Mouse (Mus musculus) embryonic stem cell, embryonic (primary cell): ENCODE results near the gene Gpc2.

Experiments
- CTCF ChIA-PET, 4 experiments: fragments of 300-600 bp in 2 of 4; fragments of 350-600 bp in 2 of 4; sonication (Branson Sonifier 250); formaldehyde crosslinking; loops; one replicate each; lab custom pipeline; 2022; ENCODE audit warnings: inconsistent platforms in 2 of 4; lab: Charles Lee
- POLR2A ChIA-PET, 4 experiments: fragments of 300-600 bp in 2 of 4; fragments of 350-600 bp in 2 of 4; sonication (Branson Sonifier 250); formaldehyde crosslinking; loops; one replicate each; lab custom pipeline; 2022; ENCODE audit warnings: antibody characterized with exemption in 4 of 4, inconsistent platforms in 1 of 4; lab: Charles Lee

Gene Gpc2

DNA sequence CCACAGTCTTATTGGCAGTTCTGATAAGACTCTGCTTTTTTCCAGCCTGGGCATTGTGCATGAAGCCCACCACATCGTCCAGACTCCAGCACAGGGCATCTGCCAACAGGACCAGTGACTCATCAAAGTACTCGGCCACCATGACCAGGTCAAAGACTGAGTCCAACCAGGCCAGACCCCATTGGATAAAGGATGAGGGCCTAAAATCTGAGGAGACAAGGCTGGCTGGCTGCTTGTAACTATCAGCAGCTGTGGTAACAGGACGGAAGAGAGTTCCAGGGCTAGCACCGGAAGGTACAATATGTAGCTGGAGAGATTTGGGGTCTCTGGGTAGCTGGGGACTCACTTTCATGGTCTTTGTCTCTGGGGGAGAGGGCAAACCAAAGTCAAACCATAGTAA, 14.1 kb downstream of the Gpc2 start:
- CTCF ChIA-PET: no interaction called here

DNA sequence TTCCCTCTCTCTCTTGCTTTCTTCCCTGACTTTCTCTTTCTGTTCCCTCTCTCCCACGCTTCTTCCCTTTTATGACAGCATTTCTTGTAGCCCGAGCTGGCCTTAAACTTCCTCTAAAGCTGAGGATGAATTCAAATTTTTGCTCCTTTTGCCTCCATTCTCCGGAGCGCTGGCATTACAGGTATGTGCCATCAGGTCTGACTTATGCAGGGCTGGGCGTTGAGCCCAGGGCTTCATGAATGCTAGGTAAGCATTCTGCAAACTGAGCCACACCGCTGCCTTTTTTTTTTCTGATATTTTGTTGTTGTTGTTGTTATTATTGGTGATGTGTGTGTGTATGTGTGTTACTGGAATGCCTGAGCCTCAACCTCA, 15.6 kb downstream of the Gpc2 start:
- POLR2A ChIA-PET: interaction anchor here in 3 of 4 experiments (1.0 to 4.5 kb wide), 7 partner anchors 8 to 16 kb away, joined by 4 to 37 read pairs (median 6); partner anchors contain the start of genes Gpc2 (in 2 of the 3), Lamtor4 (in 2 of the 3), Stag3 (in 2 of the 3) and Gal3st4 (in 1 of the 3)
- CTCF ChIA-PET: interaction anchor here in 1 of 4 experiments (1.2 to 1.7 kb wide), 2 partner anchors 8 to 36 kb away, joined by 3 to 4 read pairs; partner anchors contain the start of gene Gal3st4

More for the DNA sequence above, 14.1 kb downstream of the Gpc2 start:
- POLR2A ChIA-PET: interaction anchor here in 3 of 4 experiments (0.8 to 4.5 kb wide), 6 partner anchors 9 to 14 kb away, joined by 4 to 37 read pairs (median 4); partner anchors contain the start of genes Gm43720 (in 1 of the 3), Gpc2 (in 1 of the 3) and Lamtor4 (in 1 of the 3)

DNA sequence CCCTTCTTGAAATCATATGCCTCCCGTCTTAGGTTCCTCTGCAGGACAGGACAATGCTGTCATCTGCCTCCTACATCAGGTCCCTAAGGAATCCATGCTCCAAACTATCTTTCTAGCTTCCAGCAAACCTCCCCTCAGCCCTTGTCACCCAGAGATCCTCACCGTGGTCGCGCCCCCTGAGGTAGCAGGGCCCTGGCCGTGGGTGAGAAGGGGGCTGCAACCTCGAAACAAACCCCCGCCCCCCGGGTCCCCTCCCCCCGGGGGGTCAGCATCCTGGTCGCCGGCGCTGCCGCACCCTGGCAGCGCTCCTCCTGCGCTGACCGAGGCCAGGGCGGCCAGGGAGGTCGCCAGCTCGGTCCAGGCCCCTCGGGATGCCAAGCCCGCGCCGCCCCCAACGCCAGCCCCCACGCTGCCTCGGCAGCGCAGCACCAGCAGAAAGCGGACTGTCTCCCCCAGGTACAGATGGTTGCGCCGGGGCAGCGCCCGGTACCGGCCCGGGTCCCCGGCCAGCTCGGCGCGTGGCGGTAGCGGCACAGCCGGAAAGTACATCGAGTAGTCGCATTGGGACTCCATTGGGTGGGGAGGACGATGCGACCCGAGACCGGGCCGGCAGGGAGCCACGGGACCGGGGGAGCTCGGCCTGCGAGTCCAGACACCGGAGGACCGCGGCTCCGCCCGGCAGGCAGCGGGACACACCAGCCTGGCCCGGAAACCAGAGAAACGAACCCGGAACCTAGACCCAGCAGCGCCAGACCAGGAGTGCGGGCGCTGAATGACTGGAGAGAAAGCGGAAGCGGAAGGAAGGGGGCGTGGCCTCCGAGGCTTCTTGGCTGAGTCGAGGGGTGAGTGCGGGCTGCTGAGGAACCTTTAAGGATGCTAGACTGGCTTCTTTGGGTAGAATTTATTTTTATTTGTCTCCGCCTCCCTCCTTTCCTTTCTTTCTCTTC, 16.3 kb downstream of the Gpc2 start, which contains the start of gene BC037034:
Gene BC037034 (minus strand): TSS at position 774 of the 947 bp plus-strand sequence.
- ChIA-PET CTCF (interaction anchor here in 2 of 4 experiments (0.6 to 1.7 kb wide), 3 partner anchors 9 to 913 kb away, joined by 3 to 4 read pairs (median 3); partner anchors contain the start of gene Gal3st4 (in 1 of the 2)), POLR2A (interaction anchor here (0.7 to 4.5 kb wide), 13 partner anchors 8 to 76 kb away, joined by 3 to 37 read pairs (median 6); partner anchors contain the start of genes Gpc2 (in 3 of the 4), Stag3 (in 3 of the 4), Gm43720 (in 2 of the 4) and Lamtor4 (in 2 of the 4))

DNA sequence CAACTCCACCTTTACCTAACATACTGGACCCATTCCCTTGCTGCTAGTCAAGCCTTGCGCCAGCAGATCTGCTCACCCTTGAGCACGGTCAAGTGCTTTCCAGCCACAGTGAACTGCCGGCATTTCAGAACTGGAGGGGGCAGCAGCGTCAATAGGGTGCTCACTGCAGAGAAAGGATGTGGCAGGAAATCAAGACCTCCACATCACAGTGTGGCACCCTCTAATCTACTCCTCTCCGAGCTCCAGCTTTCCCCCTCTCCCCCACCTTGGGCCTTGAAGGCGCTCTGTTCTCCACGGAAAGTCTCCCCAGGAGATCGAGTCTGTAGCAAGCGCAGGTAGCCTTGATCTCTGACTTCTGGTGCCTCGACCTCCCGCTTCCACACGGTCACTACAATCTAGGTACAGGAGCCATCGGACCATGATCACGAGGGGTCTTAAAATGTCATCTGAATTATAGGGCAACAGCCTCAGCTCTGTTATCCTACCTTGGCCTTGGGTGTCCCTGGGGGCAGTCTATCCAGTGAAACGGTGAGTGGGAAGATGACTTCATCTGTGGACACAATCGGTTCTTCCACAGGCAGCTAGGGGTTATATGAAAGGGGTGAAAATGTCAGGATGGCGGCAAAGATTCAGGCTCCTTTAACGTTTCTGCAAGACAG, 17.1 kb downstream of the Gpc2 start:
- POLR2A ChIA-PET: interaction anchor here in 3 of 4 experiments (0.6 to 4.5 kb wide), 12 partner anchors 8 to 295 kb away, joined by 3 to 37 read pairs (median 6); partner anchors contain the start of genes Gpc2 (in 2 of the 3), Lamtor4 (in 2 of the 3), Stag3 (in 2 of the 3) and Cnpy4 (in 1 of the 3)
- CTCF ChIA-PET: interaction anchor here in 2 of 4 experiments (0.6 to 1.7 kb wide), 3 partner anchors 10 to 912 kb away, joined by 3 to 4 read pairs (median 3); partner anchors contain the start of gene Gal3st4 (in 1 of the 2)

DNA sequence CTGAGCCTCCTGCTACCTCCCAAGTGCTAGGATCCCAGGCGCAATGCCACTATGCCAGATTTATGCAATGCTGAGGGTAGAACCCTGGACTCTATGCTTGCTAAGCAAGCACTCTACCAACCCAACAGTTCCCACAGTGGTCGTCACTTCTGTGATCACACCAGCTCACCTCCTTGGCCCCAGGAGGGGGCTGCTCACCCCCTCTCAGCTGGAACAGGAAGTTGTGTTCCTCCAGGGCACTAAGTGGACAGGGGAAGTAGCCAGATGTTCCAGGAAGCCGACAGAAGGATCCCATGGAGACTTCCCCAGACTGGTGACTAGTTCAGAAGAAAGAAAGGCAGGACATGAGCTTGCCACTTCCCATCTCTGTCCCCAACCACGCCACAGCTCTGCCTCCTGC, 17.8 kb downstream of the Gpc2 start:
- CTCF ChIA-PET: no interaction called here
- POLR2A ChIA-PET: interaction anchor here in 2 of 4 experiments (1.0 to 1.9 kb wide), 3 partner anchors 14 to 18 kb away, joined by 4 to 6 read pairs (median 6); partner anchors contain the start of genes Gm43720 (in 1 of the 2), Gpc2 (in 1 of the 2) and Stag3 (in 1 of the 2)

DNA sequence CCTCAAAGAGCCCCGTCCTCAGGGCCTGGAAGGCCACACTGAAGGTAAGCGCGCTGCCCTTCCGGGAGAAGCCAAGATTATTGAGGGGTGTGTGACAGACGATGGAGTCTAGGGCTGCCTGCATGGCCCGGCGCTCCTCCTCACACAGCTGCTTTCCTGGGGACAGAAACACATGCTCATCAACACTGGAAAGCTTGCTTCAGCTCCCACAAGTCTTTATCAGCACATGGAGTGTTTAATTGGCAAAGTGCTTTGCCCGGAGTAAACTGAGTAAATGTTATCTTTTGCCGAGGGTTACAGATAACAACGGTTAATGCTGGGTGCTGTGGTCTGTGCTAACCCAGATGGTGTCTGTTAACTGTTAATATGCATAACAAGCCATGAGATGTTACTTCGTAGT, 19.0 kb downstream of the Gpc2 start:
- POLR2A ChIA-PET: interaction anchor here in 1 of 4 experiments (1.2 kb wide), 1 partner anchor 9 kb away, joined by 4 read pairs; no protein-coding TSS in a partner anchor
- CTCF ChIA-PET: no interaction called here

DNA sequence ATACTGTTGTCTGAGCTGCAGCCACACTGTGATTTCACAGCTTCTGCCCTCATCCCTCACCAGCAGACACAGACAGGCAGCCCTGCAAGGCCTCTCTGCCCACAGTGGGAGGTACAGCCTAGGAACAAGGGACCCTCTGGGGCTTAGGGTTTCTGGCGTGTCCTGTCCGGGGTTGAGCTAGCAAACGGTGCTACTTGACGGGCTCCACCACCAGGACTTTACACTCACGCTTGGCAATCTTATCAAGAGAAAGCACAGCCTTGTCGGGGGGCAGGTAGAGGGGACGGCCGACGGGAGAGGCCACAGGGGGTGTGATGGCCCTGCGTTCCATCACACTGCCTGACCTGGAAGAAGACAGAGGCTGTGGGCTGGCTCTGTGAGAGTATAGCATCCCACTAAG, 19.8 kb downstream of the Gpc2 start:
- ChIA-PET POLR2A (interaction anchor here in 1 of 4 experiments (0.6 kb wide), 1 partner anchor 1553 kb away, joined by 3 read pairs; no protein-coding TSS in a partner anchor), CTCF (interaction anchor here in 1 of 4 experiments (0.6 kb wide), 1 partner anchor 1365 kb away, joined by 4 read pairs; no protein-coding TSS in a partner anchor)

DNA sequence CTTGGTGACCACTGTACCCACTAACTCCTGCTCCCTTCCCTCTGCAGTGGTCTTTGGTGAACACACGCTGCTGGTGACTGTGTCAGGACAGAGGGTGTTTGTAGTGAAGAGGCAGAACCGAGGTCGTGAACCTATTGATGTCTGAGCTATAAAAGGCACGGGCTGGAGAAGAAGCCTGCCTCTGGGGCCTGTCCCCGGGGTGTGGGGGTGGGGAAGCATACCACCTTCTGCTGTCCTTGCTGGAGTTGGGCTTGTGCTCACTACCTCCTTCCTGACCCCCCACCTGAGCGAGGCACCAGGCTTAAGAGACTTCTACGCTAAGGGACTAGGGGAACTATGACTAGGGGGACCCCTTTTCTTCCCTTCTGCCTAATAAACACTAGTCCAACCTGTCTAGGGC, 20.8 kb downstream of the Gpc2 start:
- ChIA-PET CTCF (interaction anchor here in 1 of 4 experiments (0.7 kb wide), 1 partner anchor 705 kb away, joined by 8 read pairs; the partner anchor contains the start of gene Actl6b), POLR2A (interaction anchor here in 2 of 4 experiments (0.5 to 0.7 kb wide), 3 partner anchors 22 to 330 kb away, joined by 3 to 7 read pairs (median 4); no protein-coding TSS in a partner anchor)

DNA sequence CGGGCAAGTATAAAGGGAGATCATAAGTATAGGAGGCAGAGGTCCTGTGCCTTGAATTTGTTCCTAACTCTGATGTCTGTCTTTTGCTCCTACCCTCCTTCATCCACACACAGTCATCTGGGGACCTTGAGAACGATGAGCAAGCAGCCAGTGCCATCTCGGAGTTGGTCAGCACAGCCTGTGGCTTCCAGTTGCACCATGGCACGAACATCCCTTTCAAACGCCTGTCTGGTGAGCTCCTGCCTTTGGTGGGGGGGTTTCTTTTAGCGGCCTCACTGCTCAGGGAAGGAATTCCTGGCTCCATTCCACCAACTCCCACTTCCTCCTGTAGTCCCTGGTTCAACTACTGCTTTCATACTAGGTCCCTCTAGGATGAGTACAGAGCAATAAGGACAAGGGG, 21.3 kb downstream of the Gpc2 start:
- POLR2A ChIA-PET: interaction anchor here in 2 of 4 experiments (0.7 kb wide), 2 partner anchors 22 to 170 kb away, joined by 3 to 7 read pairs; no protein-coding TSS in a partner anchor
- CTCF ChIA-PET: interaction anchor here in 1 of 4 experiments (0.7 kb wide), 1 partner anchor 705 kb away, joined by 8 read pairs; the partner anchor contains the start of gene Actl6b

DNA sequence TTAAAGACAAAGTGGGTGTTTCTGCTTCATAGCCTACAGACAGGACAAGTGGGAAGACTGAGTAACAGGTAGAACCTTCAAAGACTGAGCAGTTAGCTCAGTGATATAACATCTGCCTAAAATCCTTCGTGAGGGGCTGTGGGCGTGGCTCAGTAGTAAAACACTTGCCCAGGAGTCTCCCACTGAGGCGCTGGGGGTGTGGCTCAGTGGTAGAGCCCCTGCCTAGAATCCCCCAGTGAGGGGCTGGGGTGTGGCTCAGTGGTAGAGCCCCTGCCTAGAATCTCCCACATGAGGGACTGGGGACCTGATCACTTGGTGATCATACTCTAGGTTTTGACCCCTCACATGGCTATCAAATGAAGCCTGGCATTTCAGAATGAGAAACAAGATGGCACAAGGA, 21.7 kb downstream of the Gpc2 start:
- POLR2A ChIA-PET: interaction anchor here in 1 of 4 experiments (0.7 kb wide), 1 partner anchor 170 kb away, joined by 3 read pairs; no protein-coding TSS in a partner anchor
- CTCF ChIA-PET: no interaction called here

DNA sequence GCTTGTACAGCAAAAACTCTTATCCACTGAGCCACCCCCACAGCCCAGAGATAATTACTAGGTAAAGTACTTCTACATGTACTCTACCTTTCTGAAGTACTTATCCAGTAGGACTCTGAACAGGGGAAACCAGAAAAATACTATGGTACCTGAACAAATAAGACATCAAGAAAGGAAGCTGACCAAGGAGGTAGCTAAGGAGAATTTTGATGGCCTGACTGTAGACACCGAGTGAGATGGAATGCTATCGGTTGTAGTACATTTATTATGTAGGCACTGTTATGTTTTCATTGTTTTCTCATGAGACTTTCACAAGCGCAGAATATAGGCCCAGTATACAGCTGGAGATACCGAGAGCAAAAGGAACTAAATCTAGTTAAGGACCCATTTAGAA, 22.2 kb downstream of the Gpc2 start:
- POLR2A ChIA-PET: no interaction called here
- CTCF ChIA-PET: interaction anchor here in 1 of 4 experiments (0.6 kb wide), 1 partner anchor 58 kb away, joined by 3 read pairs; no protein-coding TSS in a partner anchor

DNA sequence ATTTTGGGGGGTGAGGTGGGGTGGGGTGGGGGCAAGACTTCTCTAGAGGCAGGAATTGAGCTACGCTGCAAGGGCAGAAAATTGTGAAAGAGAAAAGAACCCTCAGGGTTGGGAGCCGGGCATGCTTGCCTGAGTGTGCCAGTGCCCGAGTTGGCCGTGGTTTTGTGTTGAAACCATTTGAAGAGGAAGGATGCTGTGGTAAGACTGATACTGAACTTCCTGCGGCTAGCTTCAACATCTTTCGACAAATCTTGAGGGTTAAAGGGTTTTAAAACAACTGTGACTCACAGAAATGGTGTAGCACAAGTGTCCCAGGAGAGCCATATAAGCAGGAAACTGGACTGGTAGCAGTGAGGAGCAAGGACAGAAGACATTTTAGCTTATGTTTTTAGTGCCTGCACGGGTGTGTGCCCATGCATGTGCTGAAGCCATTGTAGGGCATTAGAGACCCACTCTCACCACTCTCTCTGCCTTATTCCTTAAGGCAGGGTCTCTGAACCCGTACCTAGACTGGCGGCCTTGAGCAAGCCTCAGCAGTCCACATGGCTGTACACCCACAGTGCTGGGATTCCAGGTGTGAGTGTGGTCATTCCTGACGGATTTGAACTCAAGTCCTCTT, 22.7 kb downstream of the Gpc2 start:
- POLR2A ChIA-PET: interaction anchor here in 2 of 4 experiments (1.0 to 2.9 kb wide), 7 partner anchors 8 to 184 kb away, joined by 3 to 22 read pairs (median 5); partner anchors contain the start of genes Cnpy4 (in 1 of the 2), Taf6 (in 1 of the 2) and Zfp157 (in 1 of the 2)

DNA sequence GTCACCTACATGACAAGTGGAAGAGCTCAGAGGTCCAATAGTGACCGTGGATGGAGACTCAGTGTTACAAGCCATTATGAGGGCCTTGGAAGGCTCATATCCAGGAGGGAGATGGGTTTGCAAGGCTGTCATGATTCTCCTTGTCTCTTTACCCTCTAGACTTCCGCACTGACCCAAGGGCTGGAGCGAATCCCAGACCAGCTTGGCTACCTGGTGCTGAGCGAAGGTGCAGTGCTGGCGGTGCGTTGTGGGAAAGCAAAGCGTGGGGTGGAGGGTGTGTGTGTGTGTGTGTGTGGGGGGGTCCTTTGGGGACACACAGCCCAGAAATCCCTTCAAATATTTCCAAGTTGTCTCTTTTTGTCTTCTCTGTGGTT, 23.7 kb downstream of the Gpc2 start:
- CTCF ChIA-PET: no interaction called here
- POLR2A ChIA-PET: interaction anchor here (0.7 to 4.1 kb wide), 31 partner anchors 7 to 735 kb away, joined by 3 to 37 read pairs (median 4); partner anchors contain the start of genes A430033K04Rik (in 3 of the 4), BC037034 (in 2 of the 4), Cnpy4 (in 2 of the 4) and Taf6 (in 2 of the 4)

More for the DNA sequence above, 22.7 kb downstream of the Gpc2 start:
- CTCF ChIA-PET: interaction anchor here in 1 of 4 experiments (0.6 kb wide), 1 partner anchor 58 kb away, joined by 3 read pairs; no protein-coding TSS in a partner anchor

DNA sequence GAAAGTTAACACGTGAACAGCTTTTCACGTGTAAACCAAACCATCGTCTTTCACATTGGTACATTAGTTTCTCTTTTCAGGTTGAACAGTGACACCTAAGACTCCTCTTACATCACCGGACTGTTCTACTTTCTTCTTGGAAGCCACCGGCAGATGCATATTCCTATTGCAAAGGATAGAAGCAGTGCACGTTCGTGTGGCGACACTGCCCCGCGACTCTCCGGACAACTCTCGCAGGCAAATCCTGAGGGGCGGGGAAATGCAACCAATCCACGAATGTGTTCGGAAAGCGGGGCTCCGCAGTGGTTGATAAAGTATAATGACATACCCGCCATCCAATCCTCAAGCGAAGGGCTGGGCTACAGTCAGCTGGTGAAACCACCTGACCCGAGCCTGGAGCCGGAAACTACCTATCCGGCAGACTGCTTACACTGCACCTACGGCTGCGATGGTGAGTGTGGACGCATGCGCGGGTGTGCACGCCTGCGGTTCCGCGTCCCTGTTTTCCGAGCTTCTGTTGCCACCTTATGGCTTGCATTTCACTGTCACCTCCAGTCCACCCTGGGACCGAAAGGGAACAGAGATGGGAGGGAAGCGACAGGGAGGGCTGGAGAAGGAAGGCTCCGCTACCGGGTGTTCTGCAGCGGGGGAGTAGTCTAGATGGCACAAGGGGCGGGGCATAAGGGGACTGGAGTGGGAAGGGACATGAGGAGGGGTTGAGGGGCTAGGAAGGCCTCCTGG, 24.3 kb downstream of the Gpc2 start, which contains the start of gene Lamtor4:
Gene Lamtor4 (plus strand): TSS at position 130 of the 741 bp plus-strand sequence.
- POLR2A ChIA-PET: interaction anchor here (0.6 to 4.1 kb wide), 44 partner anchors 8 to 736 kb away, joined by 3 to 37 read pairs (median 4); partner anchors contain the start of genes A430033K04Rik (in 3 of the 4), BC037034 (in 2 of the 4), Cnpy4 (in 2 of the 4) and Gm43720 (in 2 of the 4)
- CTCF ChIA-PET: interaction anchor here in 2 of 4 experiments (1.2 to 1.8 kb wide), 2 partner anchors 32 to 34 kb away, joined by 4 to 5 read pairs; no protein-coding TSS in a partner anchor

DNA sequence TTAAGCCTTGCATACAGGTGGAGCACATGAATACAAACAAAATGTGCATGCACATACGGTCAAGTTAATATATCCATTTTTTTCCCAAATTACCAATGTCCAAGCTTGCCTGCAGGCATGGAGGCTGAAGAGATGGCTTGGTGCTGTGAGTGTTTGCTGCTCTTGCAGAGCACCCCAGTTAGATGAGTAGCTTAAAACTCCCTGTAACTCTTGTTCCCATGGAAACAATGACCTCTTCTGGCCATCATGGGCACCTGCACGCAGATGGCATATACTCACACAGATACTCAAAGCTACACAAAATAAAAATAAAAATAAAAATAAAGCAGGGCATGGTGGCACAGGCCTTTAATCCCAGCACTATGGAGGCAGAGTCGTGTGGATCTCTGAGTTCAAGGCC, 26.7 kb downstream of the Gpc2 start:
- ChIA-PET CTCF (interaction anchor here in 3 of 4 experiments (0.5 to 1.2 kb wide), 3 partner anchors 27 to 1124 kb away, joined by 3 read pairs; partner anchors contain the start of genes Gpc2 (in 1 of the 3) and Stag3 (in 1 of the 3)), POLR2A (interaction anchor here in 2 of 4 experiments (2.0 to 4.1 kb wide), 4 partner anchors 10 to 168 kb away, joined by 6 to 37 read pairs (median 10); partner anchors contain the start of genes BC037034 (in 2 of the 2) and Zkscan1 (in 1 of the 2))
